Mouse (Mus musculus) right cerebral cortex, postnatal 25 days (tissue): ENCODE results near the gene Acvr1.

ENCODE experiments used
- DNase-seq: peaks from one replicate; pipeline ENCODE4 v3.0.0; 2022

Gene Acvr1

DNA sequence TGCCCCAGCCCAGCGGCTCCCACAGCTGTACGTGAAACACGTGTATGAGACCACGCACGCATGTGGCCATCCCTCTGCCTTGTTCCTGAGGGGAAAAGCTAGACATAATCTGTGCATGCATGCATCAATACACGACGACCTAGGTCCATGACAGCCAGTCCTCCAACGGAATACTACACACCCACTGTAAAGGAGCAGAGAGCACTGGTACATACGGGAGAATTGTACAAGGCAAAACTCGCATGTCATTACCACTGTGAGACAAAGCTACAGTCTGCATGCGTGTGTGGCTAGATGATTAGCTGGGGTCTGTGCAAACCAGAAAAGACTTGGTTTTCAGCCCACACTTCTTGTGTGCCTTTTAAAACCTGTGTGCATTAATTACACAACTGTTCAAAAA lies 52.5 kb downstream of the Acvr1 start:
- DNase-seq: no peak

DNA sequence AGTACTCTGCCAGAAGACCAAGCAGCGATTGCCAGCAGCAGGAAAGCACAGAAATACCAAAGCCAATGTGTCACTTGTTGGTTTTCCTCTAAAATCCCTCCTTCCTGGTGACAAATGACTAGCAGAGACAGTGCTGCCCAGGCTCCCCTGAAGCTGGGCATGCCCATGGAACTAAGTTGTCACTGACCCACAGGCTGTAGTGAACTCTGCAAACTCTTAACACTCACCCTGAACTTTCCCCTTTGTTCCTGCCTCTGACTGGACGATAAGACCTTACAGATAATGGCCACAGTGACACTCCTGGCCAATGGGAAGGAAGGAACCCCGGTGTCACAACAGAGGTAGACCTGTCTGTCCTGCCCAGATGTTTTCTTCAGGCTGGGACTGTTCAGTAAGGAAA lies 53.7 kb downstream of the Acvr1 start:
- DNase-seq: no peak

DNA sequence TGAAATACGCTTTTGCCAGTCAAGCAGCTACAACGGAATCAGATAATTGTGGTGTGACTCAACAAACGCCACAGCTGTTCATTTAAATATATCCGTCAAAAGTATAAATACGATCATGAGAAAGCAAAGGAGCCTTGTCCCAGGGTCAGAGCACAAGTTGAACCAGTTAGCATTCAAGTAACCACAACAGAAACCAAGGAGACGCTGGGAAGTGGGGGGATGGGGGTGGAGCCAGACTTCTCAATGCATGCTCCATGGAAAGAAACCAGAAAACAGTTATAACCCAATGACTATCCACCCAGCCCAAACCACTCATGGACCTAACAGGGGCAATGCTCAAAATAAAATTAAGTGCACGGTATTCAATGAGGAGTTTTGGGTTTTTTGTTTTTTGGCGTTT lies 56.8 kb downstream of the Acvr1 start:
- no peak for DNase-seq

DNA sequence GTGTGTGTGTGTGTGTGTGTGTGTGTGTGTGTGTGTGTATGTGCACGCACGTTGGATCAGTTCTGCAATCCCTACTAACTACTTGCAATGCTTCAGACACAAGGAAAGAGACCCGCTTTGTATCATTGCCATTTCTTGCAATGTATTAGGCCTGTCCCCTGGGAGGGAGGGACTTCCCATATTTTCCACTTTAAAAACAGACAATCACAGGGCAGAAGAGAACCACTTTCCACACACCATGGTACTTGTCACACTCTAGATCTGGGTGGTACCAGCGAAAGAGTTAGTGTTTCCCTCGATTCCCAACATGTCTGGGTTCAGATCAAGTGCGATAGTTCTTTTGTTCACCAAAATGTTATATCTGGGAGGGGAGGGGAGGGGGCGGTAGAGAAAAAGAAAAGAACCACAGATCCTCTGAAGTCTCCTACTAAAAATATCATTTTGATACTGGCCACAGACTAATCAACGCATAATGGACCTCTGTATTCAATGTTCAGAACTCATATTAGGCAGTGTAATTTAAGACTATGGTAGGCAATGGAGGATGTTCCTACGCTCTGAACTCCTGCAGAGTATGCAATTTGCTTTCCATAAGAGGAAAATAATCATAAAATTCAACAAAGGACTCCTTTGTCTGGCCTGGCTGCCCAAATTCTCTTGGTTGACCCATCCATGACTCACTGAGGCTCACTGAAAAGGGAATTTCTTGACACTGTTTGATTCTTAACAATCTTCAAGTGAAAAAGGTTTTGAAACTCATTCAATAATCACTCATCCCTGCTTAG lies 61.5 kb downstream of the Acvr1 start:
- no peak for DNase-seq

DNA sequence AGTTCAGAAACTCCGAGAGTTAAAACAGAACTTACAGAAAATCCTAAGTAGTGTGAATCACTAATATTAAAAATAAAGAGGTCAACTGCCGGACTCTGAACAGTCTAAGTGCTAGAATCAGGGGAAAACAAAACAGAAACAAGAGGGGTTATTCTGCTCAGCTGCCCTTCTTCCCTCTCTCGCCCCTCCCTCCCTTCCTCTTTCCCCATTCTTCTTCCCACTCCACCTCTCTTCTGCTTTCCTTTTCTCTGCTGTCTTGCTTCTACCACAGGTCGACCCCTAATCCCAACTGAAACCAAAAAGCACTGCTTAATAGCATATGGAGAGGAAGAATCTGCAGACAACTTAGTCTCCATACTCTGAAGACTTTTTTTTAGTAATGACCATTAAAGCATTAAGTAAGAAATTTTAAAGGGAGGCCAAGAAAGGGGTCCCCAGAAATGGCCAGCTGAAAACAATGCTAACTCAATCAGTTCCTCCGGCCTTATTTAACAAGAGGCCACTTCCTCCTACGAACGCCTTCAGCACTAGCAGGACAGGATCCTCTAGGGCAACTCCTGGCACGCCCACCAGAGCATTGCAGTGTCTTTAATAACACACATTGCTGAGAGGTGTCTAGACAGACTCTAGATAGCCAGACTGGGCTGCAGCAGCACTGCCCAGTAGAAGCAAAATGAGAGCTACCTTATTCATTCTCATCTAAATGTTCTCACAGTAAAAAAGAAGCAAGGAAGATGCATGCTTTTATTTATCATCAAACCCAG lies 70.1 kb downstream of the Acvr1 start:
- no peak for DNase-seq

DNA sequence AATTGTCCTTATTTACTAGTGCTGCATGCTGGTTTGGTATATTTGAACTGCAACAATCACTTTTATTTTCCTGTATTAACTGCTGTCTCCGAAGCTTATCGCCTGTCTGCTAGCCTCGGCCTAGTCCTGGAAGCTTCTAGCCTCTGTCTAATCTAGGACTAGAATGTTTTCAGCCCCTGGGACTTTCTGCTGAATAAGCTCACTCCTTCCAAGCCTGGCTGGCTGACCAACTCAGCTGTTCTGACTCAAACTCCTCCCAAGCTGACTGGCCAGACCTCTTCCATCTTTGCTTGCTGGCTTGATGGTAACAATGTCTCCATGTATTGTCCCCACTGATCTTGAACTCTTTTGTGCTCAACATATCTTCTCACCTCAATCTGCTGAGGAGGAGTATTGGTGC lies 71.7 kb downstream of the Acvr1 start:
- no peak for DNase-seq

DNA sequence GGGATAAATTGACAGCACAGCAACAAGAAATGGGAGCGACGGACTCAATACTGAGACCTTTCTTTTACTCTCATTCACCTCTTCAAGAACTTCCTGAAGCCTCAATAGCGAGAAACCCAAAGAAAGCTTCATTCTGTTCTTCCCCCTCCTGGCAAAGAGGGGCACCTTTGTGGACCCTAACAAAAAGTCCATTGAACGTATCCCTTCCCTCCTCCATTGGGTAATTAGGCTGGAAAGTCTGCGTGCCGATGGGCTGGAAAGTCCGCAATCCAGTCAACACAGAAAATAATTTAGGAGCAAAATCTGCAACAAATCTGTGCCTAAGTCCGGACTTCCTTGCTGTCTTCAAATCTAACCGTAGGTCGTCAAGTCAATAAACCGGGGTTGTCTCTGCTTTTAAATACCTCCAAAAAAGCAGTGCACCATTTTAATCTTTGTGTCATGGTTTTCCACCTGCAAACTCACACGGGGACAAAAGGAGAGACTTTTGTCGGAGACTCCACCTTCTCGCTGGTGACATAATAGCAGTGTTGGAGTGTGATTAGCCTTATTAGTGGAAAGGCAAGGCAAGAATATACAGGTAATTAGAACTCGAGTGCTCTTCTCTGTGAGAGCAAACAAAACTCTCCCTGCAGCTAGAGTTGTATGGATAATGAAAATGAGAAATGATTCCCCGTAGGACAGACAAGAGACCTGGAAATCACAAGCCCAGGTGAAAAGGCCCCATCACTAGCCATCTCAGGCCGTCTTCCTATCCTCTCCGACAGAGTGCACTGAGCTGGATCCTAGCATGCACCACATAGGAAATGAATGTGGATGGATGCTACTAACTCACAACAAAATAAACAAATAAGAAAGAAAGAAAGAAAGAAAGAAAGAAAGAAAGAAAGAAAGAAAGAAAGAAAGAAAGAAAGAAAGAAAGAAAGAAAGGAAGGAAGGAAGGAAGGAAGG lies 73.0 kb downstream of the Acvr1 start:
- DNase-seq: no peak

DNA sequence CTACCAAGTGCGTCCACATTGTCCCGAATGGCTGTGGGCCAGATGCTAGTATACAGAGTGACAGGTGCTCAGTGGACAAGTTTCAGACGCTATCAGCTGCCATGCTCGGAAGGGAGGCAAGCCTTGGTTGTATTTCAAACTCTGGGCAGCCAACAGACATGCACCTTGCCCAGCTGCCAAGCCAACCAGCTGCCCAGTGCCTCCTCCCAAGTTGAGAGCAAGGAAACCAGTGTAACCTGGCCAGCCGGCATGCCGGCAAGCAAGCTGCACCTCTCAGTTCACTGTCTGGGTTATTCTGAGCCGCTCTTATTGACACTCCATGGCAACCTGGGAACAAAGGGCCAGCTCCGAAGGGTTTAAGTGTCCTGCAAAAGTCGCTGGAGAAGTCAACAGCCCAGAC lies 77.7 kb downstream of the Acvr1 start:
- DNase-seq: no peak

DNA sequence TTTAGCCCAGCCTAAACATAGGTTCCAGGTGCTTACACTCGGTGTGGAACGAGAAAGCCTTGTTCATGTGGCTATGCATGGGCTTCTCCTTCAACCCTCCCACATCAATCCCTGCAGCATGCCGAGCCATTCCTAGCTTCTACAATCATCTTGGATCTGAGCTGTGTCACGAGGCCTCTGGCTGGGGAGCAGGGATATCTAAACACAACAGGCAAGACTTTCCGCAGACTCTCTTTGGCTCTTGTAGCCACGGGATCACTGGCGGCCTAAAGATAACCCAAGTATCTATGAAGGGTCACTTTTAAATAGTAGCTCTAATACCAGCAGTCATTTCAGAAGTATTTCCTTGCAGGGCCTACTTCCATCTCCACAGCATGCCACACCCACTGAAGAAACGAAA lies 78.6 kb downstream of the Acvr1 start:
- DNase-seq: no peak

DNA sequence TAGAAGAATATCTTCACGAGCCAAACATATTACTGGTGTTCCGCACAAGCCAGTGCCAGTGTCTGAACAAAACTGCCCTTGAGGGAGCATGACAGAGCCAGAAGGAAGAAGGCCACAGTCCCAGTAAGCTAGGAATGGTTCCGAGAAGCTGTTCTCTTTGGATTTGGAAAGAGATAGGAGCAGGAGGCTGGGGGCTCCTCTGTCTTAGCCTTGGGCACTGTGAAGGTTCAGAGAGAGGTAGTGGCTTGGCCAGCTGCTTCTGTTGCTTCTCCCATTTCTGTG lies 79.7 kb downstream of the Acvr1 start:
- no peak for DNase-seq

DNA sequence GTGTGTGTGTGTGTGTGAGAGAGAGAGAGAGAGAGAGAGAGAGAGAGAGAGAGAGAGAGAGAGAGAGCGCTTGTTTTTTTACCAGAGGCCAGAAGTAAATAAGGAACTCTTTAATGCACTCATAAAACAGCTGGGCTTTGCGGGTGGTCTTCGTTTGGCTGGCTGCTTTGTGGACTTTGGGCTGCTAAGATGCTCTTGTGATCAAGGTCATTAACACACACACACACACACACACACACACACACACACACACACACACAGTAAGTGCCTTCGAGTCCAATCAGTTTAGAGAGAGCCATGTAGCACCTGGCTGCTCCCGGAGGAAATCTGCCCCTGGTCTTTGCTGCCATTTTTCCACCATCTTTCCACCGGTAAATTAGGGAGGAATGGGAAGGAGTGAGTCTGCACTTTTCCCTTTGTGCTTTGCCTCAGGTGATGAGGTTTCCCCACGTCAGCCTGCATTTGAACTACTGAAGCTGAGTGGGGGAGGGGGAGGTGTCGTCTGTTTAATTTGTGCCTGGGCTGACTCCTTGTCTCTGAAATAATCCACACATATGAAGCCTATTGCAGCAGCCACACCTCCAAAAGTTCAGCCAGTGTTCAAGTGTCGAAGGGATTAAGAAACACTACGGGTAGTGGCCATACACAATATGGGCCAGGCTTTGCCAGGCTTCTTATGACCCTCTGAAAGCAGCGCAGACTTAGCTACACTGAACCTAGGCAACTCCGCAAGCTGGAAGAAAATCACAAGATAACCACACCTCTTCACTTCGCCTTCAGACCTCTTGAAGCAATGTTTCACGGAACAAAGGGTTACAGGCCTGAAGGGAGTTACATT lies 80.3 kb downstream of the Acvr1 start:
- DNase-seq: no peak

DNA sequence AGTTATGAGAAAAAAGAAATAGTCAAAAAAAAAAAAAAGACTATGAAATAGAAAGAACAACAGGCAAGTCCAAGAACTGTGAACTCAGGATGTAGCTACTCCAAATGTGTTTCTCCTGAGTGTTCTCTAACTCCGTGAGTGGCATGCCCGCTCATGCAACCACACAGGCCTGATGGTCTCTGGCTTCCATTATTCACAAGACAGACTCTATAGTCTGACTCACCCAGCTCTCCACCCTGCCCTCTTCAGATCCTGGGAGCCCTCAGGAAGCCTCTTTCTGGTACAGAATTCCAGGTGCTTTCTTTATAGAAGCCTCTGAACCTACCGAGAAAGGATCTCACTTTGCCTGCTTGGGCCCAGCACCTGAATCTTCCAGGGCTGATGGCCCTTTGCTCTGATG lies 81.3 kb downstream of the Acvr1 start:
- DNase-seq: no peak

DNA sequence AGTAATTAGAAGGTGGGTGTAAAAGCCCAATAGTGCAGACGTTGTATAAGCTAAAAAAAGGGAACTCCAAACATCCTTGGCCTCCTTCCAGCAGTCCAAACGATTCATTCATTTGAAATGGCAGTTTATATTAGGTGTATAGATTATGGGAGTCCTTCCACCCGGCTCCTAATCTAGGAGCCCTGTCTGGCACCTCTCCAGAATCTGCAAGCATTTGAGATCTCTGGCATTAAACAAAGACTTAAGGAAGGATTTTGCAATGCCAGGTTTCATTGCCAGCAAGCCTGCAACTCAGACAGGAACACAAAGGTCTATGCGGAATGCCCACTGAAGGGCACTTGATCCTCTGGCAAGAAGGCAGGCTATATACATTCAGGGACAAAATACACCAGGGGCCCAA lies 81.8 kb downstream of the Acvr1 start:
- no peak for DNase-seq

DNA sequence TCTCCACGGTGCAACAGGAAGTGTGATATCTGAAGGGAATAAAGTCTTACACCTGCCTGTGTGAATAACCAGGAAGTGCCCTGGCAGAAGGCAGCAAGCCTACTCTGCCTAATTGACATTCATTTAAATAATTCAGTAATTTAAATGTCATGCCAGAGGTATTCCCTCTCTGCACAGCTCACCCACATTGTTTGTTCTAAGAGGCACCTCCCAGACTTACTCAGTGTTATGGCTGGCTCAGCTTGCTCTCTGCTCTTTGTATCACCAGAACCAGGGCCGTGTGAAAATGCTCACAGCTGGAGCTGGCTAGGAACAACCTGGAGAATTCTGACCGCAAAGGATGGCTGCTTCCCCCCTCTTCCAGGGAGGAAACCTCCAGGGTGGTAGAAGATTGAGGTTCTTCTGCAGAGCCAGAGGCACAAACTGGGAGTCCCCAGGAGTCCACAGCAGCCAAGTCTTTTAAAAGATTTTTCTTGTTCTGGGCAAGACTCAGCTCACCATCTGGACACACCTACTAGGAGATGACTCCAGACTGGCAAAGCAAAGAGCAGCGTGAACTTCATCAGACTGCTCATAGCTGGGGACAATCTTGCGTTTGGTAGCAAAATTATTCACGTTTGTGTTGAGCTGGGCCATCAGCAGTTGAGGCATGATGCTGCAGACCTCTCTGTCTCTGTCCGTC lies 82.5 kb downstream of the Acvr1 start:
- peak; percentile 38 for DNase-seq

DNA sequence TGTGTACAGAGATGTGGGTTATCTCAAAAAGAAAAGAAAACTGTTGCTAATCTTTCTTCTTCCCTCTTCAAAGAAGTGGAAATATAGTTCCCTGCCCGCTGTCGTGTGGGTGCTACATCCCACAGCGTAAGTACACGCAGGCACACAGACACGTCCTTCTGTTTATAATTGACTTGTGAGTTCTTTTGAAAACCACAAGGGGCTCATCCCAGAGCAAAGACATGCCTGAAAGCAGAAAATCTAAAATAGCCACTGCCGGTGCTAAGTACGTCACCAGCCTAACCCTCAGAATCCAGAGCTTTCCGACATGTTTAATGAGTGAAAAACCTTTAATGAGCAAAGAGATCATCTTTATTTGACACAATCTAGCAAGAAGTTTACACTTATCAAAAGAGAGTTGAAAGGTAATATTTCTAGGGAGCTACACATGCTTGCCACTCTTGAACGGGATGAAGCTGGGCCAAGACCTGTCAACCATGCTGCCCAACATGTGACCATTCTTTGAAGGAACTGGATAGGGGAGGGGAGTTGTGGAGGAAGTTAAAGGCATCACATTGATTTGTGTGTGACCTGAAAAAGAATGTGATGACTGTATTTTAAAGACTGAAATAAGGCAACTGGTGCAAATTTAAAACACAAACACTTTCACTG lies 85.4 kb downstream of the Acvr1 start:
- no peak for DNase-seq

DNA sequence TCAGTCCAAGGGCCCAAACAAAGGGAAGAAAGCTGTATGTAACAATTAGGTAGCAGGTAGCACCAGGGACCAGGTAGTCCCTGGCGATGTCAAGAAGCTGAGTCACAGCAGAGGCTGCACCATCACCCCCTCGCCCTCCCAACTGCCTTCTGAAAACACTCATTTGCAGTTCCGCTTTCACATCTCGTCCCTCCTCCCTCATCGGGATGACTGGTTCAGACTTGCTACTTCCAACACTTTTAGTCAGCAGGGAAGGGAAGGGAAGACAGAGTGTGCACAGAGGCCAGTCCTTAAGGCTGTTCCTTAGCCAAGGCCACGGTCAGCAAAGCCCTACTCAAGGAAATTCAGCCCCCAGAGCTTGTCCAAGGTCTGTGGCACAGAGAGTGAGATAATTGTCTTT lies 86.2 kb downstream of the Acvr1 start:
- DNase-seq: no peak

DNA sequence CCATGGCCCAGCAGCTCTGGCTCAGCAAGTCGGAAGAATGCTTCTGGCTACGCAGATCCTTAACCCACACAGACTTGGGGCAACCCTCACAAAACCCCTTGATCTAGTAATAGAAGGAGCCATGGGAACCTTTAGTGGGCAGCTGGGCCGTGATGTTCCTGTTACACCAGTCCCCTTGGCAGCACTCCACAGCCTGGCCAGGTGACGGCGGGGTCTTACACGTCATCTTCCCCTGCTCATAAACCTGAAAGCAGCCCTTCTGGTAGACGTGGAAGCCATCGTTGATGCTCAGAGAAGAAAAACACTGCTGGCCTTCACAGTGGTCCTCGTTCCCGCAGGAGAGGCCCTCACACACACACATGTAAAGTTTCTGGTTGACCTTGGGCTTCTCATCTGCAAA lies 87.4 kb downstream of the Acvr1 start:
- no peak for DNase-seq

DNA sequence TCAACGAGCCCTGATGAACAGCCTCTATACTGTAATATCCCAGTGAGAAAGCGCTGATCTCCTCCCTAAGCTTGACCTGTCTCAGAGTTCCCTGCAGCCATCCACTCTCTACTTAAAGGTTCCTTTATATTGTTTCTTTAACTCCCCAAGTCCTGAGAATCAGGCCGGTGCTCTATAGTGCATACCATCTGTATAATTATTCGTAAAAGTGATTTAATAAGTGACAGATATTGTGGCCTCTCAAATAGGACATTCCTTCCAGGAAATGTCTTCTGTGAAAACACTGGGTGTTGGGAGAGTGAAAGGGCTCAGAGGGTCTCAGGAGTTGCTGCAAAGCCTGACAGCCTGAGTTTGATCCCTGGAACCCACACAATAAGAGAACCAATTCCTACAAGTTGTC lies 88.8 kb downstream of the Acvr1 start:
- no peak for DNase-seq

DNA sequence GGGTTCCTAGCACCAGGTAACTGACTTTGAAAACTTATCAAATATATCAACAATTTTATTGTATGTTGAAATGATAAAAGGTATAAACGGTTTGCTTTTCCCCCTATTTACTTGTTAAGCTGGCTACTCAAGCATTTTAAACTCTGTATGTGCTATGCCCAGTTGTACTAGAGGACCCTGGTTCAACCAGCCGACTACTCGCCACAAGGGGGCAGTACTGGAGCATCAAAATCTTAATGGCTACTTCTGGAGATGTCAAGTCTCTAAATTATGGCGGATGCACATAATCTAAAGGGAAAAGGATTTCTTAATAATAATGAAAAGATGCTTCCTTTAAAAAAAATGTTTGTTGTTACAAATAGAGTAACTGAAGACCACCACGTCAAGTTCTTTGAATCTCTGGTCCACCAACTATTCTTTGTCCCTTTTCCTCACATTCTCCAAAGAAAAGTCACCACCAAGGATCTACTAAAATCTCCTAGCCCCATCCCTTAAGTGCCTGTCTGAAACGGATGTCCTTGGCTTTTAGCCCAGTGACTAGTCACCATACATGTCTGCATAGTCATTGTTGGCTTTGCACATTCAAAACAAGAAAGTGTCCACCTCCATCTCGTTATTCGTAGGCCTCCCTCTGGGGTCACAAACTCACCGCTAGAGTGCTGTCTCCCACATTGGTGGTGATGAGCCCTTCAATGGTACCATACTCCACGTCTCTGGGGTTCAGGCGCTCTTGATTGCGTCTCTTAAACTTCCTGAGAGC lies 89.8 kb downstream of the Acvr1 start:
- peak; percentile 68 for DNase-seq

DNA sequence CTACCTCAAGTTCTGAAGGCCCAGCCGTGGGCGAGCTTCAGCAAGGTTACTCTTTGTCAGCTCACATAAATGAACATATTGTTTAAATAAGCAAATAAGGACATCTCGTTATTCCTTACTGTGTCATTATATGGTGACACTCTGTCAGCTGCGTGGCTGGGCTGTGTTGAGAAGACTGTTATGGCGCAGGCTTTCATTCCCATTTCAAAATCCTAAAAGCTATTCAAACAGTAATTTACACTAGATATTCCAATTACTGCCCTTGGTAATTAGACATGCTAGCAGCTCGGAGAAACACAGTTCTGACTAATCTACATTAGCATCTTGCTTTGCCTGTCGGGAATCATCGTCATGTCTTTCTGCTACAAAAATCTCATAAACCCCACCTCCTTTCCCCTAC lies 91.4 kb downstream of the Acvr1 start:
- DNase-seq: no peak

DNA sequence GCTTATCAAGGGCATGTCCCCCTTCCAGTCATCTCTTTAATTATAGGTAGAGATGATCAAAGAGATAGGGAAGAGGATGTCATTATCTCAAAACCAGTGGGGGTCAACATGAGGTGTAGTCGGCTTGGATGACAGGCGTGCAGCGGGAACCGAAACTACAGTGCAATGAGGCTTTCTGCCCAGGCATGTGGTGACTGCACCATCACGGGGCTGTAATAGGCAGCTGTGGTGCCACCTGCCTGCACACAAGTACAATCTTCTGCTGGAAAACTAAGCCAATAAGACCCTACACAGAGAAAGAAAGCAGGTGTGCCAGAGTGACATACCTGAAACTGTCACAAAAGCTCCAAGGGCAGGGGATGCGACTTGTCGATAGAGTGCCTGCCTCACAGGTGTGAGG lies 96.7 kb downstream of the Acvr1 start:
- no peak for DNase-seq
